Mouse (Mus musculus) cerebellum, adult 11-12 months (tissue): ENCODE measurements around the gene Hsd17b2.
"Not testable (repeated sequence)": the region's sequence is repeated elsewhere in the genome, so short reads cannot be mapped to it uniquely, and the experiment has no call there.

Experiments
- DNase-seq: peaks from one replicate; pipeline ENCODE4 v3.0.0; 2022

The Hsd17b2 gene

DNA sequence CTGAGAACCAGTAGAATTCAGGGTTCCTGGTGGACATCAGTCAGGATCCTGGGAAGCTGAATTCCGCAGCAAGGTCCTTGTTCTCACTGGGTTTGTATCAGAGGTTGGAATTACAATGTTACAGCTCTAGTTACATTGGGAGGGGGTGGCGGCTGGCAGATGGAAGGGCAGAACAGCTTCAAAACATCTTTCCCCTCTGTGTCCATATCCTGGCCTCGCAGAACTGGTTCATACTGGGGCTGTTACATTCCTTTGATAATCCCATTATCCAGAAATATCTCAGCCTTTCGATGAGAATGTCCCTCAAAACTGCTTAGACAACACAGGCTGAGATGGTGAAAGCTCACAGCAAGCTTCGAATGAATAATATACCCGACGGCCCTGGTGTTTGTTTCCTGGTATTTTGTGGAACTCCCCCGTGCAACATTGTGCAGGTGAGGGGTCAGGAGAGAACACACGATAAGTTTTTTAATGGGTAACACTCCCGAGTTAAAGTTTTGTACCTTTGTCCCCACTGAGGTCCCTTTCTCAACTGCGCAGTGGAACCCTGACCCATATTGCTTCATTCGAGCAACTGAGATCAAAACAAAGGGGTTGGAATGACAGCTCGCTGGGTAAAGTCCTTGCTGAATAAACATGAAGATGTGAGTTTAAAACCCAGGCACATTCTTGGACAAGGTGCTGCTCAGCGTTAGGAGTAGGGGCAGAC, 16.6 kb downstream of the Hsd17b2 start:
- DNase-seq: no peak

DNA sequence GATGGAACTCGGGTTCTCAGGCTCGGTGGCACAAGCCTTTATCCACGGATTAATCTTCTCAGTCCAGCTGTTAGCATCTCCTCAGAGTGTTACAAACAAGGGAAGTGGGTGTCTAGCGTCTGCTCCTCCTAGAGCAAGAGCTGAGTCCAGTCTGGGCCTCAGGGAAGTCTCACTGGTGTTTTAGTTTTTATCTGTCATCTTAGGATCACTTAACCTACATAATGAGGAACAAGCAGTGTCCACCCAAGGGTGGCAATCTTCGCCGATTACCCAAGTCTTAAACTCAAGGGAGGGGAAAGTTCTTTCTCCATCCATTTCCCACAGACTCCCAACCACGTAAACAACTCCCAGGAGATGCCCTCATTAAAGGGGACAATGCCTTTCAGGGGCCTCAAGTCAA, 24.8 kb downstream of the Hsd17b2 start:
- DNase-seq: no peak

DNA sequence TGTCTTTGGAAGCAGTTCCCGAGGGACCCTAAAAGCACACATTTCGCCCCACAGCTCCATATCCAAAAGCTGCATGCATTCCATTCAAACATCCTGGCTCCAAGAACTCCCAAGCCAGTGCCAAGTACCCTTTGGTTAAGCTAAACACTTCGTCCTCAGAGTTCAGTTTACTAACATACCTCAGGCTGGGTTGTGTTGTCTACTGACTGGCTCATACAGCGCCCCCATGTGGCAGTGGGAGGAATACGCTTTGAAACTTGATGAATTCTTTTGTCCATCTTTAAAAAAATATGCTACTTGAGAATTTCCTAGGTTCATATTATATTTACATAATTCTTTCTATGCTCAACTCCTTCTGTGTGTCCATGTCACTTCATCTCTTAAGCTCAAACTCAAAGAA, 25.9 kb downstream of the Hsd17b2 start:
- no peak for DNase-seq

DNA sequence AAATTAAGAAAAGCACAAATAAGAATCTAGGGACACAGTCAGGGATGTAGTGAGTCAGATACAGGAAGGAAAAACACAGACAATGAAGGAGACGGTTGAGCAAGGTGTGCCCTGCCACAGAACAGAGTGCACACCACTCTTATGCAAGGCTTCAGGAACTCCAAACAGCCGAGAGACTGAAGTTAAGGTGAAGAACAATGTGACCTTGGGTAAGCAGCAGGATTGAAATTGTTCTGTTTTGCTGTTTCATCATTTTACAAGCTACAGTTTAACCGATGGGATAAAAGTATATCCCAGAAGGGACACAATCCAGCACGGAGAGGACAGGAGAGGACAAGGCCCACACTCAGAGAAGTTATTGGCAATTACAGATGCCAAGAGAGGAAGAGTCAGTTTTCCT, 26.5 kb downstream of the Hsd17b2 start:
- DNase-seq: no peak

DNA sequence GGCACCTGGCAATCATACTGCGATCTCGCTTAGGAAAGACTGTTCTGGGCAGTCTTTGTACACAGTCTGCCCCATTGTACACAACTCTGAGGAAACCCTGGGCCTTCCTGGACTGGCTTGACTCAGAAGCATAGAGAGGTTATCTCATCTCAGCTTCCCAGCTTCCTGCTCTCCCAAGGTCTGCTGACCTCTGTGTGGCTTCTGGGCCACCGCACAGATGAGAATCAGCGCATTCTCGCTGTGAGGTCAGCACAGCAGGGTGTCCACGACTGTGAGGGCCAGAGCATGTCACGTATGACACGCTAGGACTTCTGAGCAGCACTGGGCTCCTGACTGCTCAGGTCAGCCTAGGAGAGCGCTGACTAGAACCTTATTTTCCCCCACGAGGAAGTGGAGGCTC, 29.3 kb downstream of the Hsd17b2 start:
- no peak for DNase-seq

DNA sequence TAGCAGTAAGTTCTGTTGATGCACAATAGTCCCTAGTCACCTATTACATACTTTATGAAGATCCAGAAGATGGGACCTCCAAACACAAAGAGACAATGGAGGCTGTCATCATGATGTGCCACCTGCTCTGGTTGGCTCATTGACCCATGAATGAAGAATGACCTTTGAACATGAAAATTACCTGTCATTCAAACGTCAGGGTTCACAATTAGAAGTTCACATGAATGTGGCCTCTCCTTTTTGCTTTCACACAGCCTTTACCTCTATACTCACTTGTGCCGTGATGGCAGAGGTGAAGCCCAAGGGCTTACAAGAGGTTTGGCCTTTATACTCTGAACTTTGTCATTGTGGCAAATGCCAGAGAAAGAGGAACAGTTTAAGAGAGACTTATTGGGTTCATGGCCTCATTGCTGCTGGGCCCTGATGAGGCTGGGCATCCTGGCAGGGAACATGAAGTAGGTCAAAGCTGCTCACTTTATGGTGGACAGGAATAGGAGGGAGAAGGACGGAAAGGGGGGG, 35.0 kb downstream of the Hsd17b2 start:
- DNase-seq: no peak

DNA sequence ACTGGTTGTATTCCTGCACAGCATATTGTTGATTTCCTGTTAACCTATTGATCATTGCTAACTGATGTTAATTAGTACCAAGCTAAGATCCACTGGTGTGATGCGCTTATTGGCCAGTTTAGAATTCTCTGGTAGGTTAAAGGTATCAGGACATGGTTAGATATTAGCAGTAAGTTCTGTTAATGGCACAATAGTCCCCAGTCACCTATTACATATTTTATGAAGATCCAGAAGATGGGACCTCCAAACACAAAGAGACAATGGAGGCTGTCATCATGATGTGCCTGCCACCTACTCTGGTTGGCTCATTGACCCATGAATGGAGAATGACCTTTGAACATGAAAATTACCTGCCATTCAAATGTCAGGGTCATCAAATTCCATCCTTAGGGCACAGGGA, 36.5 kb downstream of the Hsd17b2 start:
- not testable (repeated sequence) for DNase-seq

DNA sequence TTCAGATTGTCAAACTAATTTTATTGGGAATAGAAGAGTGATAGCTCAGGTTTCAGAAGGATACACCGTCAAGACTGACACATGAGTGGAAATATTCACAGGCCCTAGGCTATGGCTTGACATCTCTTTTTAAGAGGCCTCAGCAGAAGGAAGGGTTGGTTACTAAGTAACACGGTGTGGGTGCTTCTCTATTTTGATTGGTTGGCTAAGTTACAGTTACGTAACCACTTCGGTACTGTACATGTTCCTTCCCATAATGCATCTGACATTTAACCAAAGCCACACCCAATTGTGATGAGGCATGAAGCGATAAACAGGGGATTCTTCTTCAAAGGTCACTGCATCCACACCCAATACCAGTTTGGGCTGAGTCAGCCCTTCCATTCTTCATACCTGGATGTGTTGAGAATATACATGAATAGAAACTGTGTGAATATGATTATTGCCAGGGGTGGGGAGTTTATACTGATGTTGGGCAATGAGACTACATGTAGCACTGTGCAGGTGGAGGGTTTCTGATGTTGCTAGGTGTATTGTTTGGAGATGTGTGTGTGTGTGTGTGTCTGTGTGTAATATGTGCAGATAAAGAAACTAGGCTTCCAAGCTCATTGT, 38.8 kb downstream of the Hsd17b2 start:
- DNase-seq: no peak

DNA sequence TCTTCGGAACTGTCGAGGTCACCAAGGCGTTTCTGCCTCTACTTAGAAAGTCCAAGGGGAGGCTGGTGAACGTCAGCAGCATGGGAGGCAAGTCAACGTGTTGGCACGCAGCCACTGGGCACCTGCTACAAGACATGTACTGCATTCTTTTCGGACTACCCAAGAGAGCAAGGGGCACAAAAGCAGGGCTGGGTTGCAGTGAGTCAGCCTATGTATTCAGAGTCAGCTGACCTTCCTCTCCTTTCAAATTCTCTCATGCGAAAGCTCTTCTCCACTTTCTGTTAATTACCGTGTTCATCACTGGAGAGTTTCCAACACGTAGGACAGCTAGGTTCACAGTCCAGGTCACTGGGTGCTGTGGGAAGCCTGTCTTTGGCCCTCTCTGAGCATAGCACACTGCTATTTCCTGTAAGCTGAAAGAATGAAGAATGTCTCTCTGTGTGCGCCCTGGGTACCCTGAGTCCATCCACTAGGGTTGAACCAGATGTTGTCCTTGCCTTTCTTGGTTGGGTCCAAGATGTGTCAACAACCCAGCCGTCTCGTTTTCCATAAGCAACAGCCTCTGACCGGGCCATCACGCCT, 40.8 kb downstream of the Hsd17b2 start:
- no peak for DNase-seq

DNA sequence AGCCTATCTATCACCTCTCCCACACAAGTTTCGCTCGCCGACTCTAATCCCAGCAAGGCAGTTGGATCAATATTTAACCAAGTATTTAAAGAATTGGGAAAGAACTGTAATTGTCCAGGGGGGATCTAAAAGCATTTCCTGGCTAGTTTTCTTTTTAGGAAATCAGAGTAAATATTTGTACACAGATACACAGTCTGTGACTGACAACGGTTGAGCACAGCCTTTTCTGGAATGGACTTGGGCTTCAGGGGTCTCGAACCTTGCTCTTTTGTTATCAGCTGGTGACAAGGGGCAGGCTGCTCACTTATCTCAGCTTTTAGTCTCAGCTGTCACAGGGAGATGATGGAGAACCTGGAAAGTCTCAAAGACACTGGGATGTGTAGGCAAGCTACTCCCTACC, 44.9 kb downstream of the Hsd17b2 start:
- DNase-seq: no peak

DNA sequence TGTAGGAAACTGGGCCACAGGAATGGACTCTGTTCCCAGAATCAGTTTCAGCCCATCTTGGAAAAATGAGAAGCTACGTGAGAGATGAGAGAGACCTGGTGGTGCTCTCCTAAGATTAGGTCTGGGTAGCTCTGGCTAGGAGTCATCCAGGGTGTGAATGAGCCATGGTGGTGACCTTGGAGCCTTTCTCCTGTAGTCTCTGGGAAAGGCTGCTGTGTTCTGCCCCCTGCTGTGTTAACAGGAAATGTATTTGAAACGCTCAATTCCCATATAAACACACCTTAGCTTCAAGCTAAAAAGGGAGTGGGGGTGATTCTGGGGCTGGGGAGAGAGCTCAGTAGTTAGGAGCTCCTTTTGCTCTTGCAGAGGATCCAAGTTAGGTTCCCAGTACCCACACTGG, 45.7 kb downstream of the Hsd17b2 start:
- DNase-seq: no peak

DNA sequence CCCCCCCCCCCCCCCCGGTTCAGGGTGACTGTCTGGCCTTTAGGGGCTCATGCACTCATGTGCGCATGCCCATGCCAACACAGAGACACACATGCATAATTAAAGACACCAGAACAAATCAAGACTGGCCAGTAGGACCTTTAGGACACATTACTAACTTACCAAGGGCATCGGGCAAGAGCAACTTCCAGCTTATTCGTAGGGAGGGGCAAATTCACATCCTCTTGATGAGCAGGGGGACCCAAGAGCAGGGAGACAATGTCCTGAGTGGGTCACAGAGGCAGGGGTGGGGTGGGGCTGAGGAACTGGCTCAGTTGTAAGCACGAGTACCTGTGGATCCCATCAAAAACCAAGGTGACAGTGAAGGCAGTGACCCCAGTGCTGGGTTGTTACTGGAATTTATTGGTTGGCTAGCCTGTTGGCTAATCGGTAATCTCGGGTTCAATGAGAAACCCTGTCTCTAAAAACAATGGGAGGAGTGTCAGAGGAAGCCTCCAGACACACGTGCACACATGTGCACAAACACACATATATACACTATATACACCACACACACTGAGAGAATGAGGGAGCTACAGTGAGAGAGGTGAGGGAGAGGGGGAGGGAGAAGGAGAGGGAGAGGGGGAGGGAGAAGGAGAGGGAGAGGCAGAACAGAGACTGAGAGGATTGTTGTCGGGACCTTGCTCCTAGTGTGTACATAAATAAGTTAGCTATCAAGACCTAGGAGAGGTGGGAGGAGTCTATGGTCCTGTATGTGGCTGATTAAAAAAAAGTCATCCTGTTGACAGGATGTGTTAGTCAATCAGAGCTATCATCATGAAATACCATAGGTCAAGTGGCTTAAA, 46.4 kb downstream of the Hsd17b2 start:
- no peak for DNase-seq

DNA sequence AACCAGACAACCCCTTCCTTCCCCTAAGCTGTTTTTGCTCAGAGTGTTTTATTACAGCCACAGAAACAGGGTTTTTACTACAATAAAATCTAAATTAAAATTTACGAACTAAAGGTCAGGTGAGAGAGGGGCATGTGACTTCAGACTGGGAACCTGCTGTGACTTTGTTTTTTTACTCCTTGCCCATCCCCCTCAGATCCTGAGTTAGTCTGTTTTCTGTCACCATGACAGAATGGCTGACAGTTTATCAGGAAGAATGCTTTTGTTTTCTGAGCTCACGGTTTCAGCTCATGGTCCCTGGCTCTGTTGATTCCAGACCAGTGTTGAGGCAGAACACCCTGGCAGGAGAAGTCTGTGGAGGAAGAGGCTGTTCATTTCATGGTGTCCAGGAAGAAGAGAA, 47.7 kb downstream of the Hsd17b2 start:
- DNase-seq: no peak

DNA sequence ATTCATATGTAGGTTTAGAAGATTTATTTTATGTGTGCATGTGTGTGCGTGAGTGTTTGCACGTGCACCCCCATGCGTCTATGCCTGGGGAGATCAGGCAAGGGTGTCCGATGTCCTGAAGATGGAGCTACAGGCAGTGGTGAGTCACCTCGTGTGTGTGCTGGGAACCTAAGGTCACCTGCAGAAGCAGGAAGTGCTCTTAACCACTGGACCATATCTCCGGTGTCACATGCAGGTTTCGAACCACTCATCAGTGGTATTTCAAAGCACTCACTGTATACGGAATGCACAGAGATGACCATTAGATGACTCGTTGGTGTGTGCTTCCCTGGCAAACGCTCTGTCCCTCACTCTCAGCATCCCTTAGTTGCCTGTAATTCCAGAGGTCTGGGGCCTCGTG, 56.2 kb downstream of the Hsd17b2 start:
- DNase-seq: no peak

DNA sequence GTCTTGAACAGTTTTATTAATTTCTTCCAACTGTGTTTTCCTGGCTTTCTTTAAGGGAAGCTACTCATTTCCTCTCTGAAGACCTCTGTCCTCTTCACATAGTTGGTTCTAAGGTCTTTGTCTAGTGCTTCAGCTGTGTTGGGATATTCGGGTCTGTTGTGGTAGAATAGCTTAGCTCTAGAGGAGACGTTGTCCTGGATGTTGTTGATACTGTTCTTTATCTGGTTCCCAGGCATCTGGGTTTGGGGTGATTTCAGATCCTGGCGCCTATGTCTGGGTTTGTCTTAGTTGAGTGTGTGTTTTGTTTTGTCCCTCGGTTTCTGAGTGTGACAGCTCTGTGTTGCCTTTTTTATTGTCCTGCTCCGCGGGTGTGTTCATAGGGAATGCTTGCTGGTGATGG, 61.1 kb downstream of the Hsd17b2 start:
- no peak for DNase-seq

DNA sequence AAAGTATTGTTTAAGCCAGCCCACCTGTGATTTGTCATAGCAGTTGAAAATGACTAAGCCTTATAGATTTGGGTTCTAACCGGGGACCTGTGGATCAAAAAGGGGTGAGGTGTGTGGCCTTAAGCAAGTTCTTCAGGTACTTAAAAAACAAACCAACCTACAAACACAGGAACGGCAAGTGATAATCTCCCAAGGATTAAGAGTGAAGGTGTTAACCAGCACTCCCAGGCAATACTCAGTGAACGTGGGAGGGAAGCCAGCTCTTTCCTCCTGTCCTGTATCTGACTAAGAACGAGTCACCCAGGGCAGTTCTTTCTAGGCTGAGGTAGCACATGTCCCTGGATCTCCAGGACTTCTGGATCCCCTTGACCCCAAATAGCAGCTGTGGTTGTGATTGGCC, 62.9 kb downstream of the Hsd17b2 start:
- DNase-seq: no peak

DNA sequence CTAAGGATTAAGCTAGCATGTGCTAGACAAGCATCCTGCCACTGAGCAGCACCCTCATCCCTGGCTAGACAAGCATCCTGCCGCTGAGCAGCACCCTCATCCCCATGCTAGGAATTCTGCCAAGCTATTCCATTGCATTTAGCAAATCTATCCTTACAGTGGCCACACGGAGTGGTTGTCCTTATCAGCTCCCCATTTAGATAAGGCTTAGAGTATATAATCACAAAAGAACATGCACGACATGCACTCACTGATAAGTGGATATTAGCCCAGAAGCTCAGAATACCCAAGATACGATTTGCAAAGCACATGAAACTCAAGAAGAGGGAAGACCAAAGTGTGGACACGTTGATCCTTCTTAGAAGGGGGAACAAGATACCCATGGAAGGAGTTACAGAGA, 64.2 kb downstream of the Hsd17b2 start:
- DNase-seq: no peak

DNA sequence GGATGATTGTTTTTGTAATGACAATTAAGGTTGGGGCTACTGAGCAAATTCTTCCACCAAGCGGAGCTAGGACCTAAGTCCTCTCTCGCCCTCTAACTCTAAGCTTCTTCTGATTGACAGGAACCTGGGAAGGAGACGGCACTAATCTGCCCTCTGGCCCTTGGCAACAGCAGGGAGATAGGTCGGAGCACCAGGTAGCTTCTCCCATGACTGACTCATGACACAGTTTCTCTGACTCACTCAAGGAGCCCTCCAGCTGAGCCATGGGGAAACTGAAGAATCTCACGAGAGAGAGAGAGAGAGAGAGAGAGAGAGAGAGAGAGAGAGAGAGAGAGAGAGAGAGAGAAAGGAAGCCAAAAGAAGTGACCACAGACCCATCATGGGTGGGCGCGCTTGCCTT, 67.3 kb downstream of the Hsd17b2 start:
- no peak for DNase-seq

DNA sequence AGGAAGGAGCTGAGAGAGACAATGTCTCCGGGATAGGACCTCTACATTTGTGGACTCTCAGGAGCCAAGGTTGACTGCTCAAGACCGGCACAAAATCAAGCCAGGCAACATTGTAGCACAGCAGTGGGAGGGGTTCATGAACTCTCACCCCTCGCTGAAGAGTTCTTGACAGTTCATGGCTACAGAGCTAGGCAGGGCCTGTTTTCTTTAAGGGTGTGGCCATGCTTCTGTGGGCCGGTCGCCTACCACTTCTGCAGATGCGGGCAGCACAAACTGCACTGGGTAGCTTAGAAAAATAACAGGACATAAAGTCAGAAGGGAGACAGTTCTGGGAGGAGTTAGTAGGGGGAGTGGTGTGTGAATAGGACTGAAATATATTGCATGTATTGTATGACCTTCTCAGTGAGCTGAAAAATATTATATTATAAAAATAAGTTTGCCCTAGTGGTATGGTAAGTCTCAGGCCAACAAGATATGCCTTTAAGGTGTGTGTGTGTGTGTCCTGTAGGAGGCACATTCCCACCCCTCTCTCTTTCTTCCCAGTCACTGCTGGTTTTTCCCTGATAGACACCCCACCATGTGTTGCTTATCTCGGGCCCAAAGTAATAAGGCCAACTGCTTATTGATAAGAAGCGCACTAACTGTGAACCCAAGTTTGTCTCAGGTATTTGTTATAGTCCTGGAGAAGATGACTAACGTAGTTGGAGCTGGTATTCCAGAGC, 69.6 kb downstream of the Hsd17b2 start:
- DNase-seq: no peak

DNA sequence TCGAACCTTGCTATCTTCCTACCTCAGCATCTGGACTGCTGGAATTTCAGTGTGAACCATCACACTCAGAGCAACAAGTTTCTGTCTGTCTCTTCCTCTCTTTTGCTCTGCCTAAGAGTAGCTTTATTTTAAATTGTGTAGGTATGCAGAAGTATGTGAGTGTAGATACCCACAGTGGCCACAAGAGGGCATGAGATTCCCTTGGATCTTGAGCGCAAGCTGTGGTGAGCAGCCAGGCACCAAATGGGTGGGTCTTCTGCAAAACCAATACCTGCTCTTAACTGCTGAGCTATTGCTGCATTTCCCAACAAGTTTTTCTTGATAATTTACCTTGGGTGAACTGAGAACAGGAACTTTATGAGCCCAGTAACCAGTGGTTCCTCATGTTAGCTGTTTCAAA, 70.4 kb downstream of the Hsd17b2 start:
- DNase-seq: no peak

DNA sequence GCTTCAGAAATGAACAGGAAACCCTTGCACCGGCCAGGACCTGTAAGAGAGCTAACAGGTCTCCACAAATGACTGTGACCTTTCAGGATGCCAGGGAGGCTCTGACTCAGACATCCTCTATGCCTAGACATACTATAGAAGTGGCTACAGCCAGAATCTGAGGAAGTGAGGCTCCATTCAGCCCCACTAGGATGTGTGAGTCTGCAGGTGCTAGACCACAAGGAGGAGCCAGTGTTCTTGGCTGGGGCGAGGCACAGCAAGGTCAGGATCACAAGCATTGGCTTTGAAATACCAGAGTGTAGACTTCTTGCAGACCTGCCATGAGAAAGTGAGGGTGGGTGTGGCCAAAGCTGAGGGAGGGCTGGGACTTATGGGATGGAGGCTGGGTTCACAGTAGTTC, 70.9 kb downstream of the Hsd17b2 start:
- DNase-seq: no peak

DNA sequence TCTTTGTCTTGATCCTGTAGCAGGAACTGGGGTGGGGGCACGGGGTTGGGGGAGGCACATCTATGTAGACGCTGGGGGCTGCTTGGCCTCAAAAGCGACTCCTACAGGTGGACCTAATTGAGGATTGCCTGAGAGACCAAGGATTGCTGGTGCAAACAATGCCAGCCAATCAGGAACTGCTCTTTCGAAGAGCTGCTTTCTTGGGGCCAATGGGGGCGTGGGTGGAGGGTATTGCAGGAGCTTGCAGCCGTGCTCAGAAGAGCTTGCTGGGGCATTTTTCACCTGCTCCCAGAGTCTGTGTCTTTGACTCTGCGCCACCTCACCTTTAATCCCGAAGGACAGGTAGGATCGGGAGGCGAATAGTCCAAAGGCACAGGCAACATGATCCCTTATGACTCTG, 73.9 kb downstream of the Hsd17b2 start:
- no peak for DNase-seq

DNA sequence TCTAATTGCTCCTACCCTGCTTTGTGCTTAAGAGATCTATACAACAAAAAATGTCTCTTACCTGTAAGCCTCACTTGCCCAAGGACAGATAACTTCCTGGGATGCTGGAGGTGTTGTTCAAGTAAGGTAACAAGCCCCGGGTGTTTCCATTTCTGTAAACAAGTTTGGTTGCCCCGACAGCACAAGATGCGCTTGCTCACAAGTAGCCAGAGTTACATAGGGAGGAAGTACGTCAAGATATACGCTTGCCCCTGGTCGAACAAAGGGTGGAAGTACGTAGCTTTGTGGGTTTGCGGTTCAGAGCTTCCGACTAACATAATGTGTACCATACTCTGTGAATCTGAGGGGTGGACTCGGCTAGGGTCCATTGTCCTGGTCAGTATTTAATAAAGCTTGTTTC, 74.4 kb downstream of the Hsd17b2 start:
- no peak for DNase-seq
